29 mouse cellular contexts compared by ENCODE assay signal in genomic region chr17:29870316-29870715, GRCm38 (mm10).
DNase-seq lines count a peak whose midpoint lies in the region; ATAC-seq and TF ChIP-seq lines count a peak whose summit lies in the region.
"Had no signal": no experiment of that assay in that cellular context is flagged by ENCODE, and none has a peak within 500 bp of the region (broad histone marks: within the 10 kb centered on the region; RNA-seq: fewer than 3 reads in every experiment).

No protein-coding gene starts in this region.

- ATAC-seq in heart, embryonic 12.5 days (ENCODE audit: insufficient number of reproducible peaks, low FRiP score) = no peak
- ATAC-seq: CD4-positive, CD25-positive, alpha-beta regulatory T cell, adult 4 months; forebrain, postnatal 0 days; Patski had no signal

- TF ChIP-seq CTCF in testis, adult 2 months (IDR thresholded peaks at IDR 0.05; ENCODE audit: control insufficient read depth, insufficient read depth, insufficient replicate concordance, low read depth, low read length) = no peak

- H3K9ac ChIP-seq in heart, embryonic 12.5 days = no peak overlapping the region
- H3K9ac ChIP-seq: embryonic facial prominence, embryonic 15.5 days; forebrain, embryonic 12.5 days; forebrain, postnatal 0 days; heart, embryonic 15.5 days; hindbrain, embryonic 13.5 days; kidney, embryonic 15.5 days; limb, embryonic 12.5 days; liver, embryonic 15.5 days; neural tube, embryonic 13.5 days had no signal

- H3K4me3 ChIP-seq in heart, embryonic 12.5 days = no peak overlapping the region
- peak overlapping the region; percentile 8 for H3K4me3 ChIP-seq in testis, adult 2 months (ENCODE audit: control insufficient read depth, low read depth, low read length)
- H3K4me3 ChIP-seq: embryonic facial prominence, embryonic 15.5 days; forebrain, embryonic 12.5 days; heart, embryonic 15.5 days; hindbrain, embryonic 13.5 days; kidney, embryonic 15.5 days; limb, embryonic 12.5 days; liver, embryonic 15.5 days; neural tube, embryonic 13.5 days had no signal

- peaks cover 34% of the 10 kb centered on the region for H3K27me3 ChIP-seq in heart, embryonic 12.5 days (replicated peaks)
- H3K27me3 ChIP-seq in testis, adult 2 months (ENCODE audit: control insufficient read depth, insufficient read depth, low read length) = no peaks in the 10 kb centered on the region
- H3K27me3 ChIP-seq: embryonic facial prominence, embryonic 15.5 days; forebrain, embryonic 12.5 days; hindbrain, embryonic 13.5 days; neural tube, embryonic 13.5 days; Patski had no signal

- peaks cover 10% of the 10 kb centered on the region for H3K9me3 ChIP-seq in heart, embryonic 12.5 days (replicated peaks)
- H3K9me3 ChIP-seq: heart, embryonic 15.5 days; hindbrain, embryonic 13.5 days; liver, embryonic 15.5 days had no signal

- peaks cover 16% of the 10 kb centered on the region for H3K4me1 ChIP-seq in heart, embryonic 12.5 days (replicated peaks)
- H3K4me1 ChIP-seq in testis, adult 2 months (ENCODE audit: control insufficient read depth, insufficient read depth, low read length) = peaks cover 9% of the 10 kb centered on the region

- H3K27ac ChIP-seq in heart, embryonic 12.5 days (ENCODE audit: poor library complexity, severe bottlenecking) = no peak overlapping the region
- no peak overlapping the region for H3K27ac ChIP-seq in testis, adult 2 months (ENCODE audit: control insufficient read depth, insufficient read depth, low read depth, low read length)
- H3K27ac ChIP-seq: embryonic facial prominence, embryonic 15.5 days; forebrain, embryonic 12.5 days; heart, embryonic 15.5 days; hindbrain, embryonic 13.5 days; kidney, embryonic 15.5 days; limb, embryonic 12.5 days; liver, embryonic 15.5 days; neural tube, embryonic 13.5 days; stomach, postnatal 0 days had no signal

- 63% methylated on average over 12 of the region's 12 CpGs for WGBS in heart, embryonic 12.5 days

- TF ChIP-seq POLR2A in testis, adult 2 months (IDR thresholded peaks at IDR 0.05; ENCODE audit: control insufficient read depth, low read depth, low read length) = no peak

- no peaks in the 10 kb centered on the region for H3K36me3 ChIP-seq in heart, embryonic 12.5 days
- no peaks in the 10 kb centered on the region for H3K36me3 ChIP-seq in testis, adult 2 months (ENCODE audit: control insufficient read depth, insufficient read depth, low read length)
- H3K36me3 ChIP-seq: embryonic facial prominence, embryonic 15.5 days; heart, embryonic 15.5 days; kidney, embryonic 15.5 days; limb, embryonic 12.5 days; liver, embryonic 15.5 days; neural tube, embryonic 13.5 days had no signal

- no peak for DNase-seq in heart, adult 8-10 months (ENCODE audit: low spot score)
- DNase-seq in testis, postnatal 10 days (ENCODE audit: low spot score) = no peak
- DNase-seq in ZHBTc4 (ENCODE audit: low read depth, low spot score) = peak; percentile 95
- DNase-seq in layer of hippocampus, adult 9-11 months = no peak
- DNase-seq in adrenal gland, adult 18-20 months (ENCODE audit: low spot score in 2 of 2) = no peak
- DNase-seq: adrenal gland, adult 8-10 months; cerebellum, adult 2 months; cerebellum, postnatal 14 days; forebrain, postnatal 0 days; gastrocnemius, postnatal 10 days; heart, postnatal 4 days; kidney, adult 18-20 months; kidney, postnatal 36 days; lung, postnatal 36 days; thymus, postnatal 14 days had no signal

- 0 out of 2 replicates have a peak overlapping the region, but pooled peaks have one; percentile 8 for H3K4me2 ChIP-seq in heart, embryonic 12.5 days
- H3K4me2 ChIP-seq: embryonic facial prominence, embryonic 15.5 days; forebrain, embryonic 12.5 days; heart, embryonic 15.5 days; hindbrain, embryonic 13.5 days; kidney, embryonic 15.5 days; limb, embryonic 12.5 days; liver, embryonic 15.5 days; midbrain, embryonic 11.5 days; neural tube, embryonic 13.5 days had no signal
